8 mouse cellular contexts compared by ENCODE assay signal in genomic region chr3:87768844-87769243, GRCm38 (mm10). TPM values are rescaled to one million over a fixed set of nuclear protein-coding genes. Genes with fewer than 3 reads are reported as not detected.
DNase-seq lines count a peak whose midpoint lies in the region; ATAC-seq and TF ChIP-seq lines count a peak whose summit lies in the region.

No protein-coding gene starts in this region.

- H3K4me1 ChIP-seq in G1E (ENCODE audit: insufficient read depth, low read depth, low read length), result peaks cover 3% of the 10 kb centered on the region
- H3K4me1 ChIP-seq in hindbrain, embryonic 12.5 days, result peaks cover 36% of the 10 kb centered on the region

- H3K9ac ChIP-seq in hindbrain, embryonic 12.5 days, result peak overlapping the region; percentile 40; the same call in 1 of the 2 replicates

- intact Hi-C loops in left cerebral cortex, postnatal 14 days (cut with DNase I), result no loop called here

- H3K4me3 ChIP-seq in G1E (ENCODE audit: low read depth, low read length), result peak overlapping the region; percentile 40; the same call in 1 of the 2 replicates
- peak overlapping the region; percentile 37 for H3K4me3 ChIP-seq in hindbrain, embryonic 12.5 days

- WGBS in hindbrain, embryonic 12.5 days, result 3% methylated on average over 36 of the region's 37 CpGs

- no peak for ATAC-seq in G1E (ENCODE audit: extremely low read depth, insufficient number of reproducible peaks, low FRiP score, poor library complexity, severe bottlenecking)
- no peak for ATAC-seq in hindbrain, embryonic 12.5 days (ENCODE audit: low FRiP score)

- peak overlapping the region; percentile 48 for H3K4me2 ChIP-seq in hindbrain, embryonic 12.5 days (replicated peaks)

- peak; percentile 64; the same call in 1 of the 2 replicates for TF ChIP-seq CTCF in G1E (IDR thresholded peaks at IDR 0.05; ENCODE audit: low read depth, low read length)

- H3K27me3 ChIP-seq in G1E (ENCODE audit: insufficient read depth, low read length), result peaks cover 50% of the 10 kb centered on the region
- peaks cover 56% of the 10 kb centered on the region for H3K27me3 ChIP-seq in hindbrain, embryonic 12.5 days

- no peak overlapping the region for H3K27ac ChIP-seq in hindbrain, embryonic 12.5 days

- H3K9me3 ChIP-seq in G1E (replicated peaks), result no peaks in the 10 kb centered on the region
- H3K9me3 ChIP-seq in hindbrain, embryonic 12.5 days (replicated peaks), result no peaks in the 10 kb centered on the region

- DNase-seq in G1E (ENCODE audit: low spot score), result peak; percentile 37
- DNase-seq in adrenal gland, postnatal 4 days (ENCODE audit: low spot score in 2 of 2), result peak; percentile 63 to 76
- peak; percentile 83 for DNase-seq in forelimb bud, embryonic 11.5 days (ENCODE audit: low read depth, low spot score)
- DNase-seq in left cerebral cortex, postnatal 14 days (ENCODE audit: low spot score in 2 of 2), result peak; percentile 42 to 52
- peak; percentile 88 for DNase-seq in mesoderm, embryonic 11.5 days (ENCODE audit: low read depth, low spot score)
- peak; percentile 70 for DNase-seq in skeletal muscle tissue, adult 2 months (ENCODE audit: low read depth, low spot score)
- peak; percentile 77 for DNase-seq in yolk sac, embryonic 10.5 days (ENCODE audit: low spot score)

- H3K36me3 ChIP-seq in G1E (replicated peaks), result no peaks in the 10 kb centered on the region
- no peaks in the 10 kb centered on the region for H3K36me3 ChIP-seq in hindbrain, embryonic 12.5 days

RNA-seq across cellular contexts. Expression of gene Lrrc71, which starts 20.4 kb away (rescaled TPM):
- total RNA-seq in G1E (2014; fragmentation: Nextera tagmentation) (not detected in 2 replicates), G1E (2017) (0.23 and 0.33 TPM in 2 replicates)
- polyA plus RNA-seq in G1E (2012), result not detected in 2 replicates
- total RNA-seq in adrenal gland, postnatal 4 days (2021), result 1 to 10 TPM in 1 of 2 experiments, under 1 TPM in 1; 0.78 to 1.5 TPM
- 0.90 and 1.2 TPM in 2 replicates for polyA plus RNA-seq in hindbrain, embryonic 12.5 days (2016; fragmentation: Nextera tagmentation; extraction: Ambion mirVana)
- total RNA-seq in left cerebral cortex, postnatal 14 days (2021), result under 1 TPM; 0.21 to 0.55 TPM

RNA-seq across cellular contexts. Expression of gene Ntrk1, which starts 26.1 kb away (rescaled TPM):
- total RNA-seq in G1E (2014; fragmentation: Nextera tagmentation), result not detected in 2 replicates
- total RNA-seq in G1E (2017), result not detected in 2 replicates
- not detected in 2 replicates for polyA plus RNA-seq in G1E (2012)
- 10 to 100 TPM; 14.6 to 26.4 TPM for total RNA-seq in adrenal gland, postnatal 4 days (2021)
- 19.3 and 24.0 TPM in 2 replicates for polyA plus RNA-seq in hindbrain, embryonic 12.5 days (2016; fragmentation: Nextera tagmentation; extraction: Ambion mirVana)
- under 1 TPM in 1 of 2 experiments, not detected in 1; 0.61 TPM for total RNA-seq in left cerebral cortex, postnatal 14 days (2021)

RNA-seq across cellular contexts. Expression of gene Insrr, which starts 27.9 kb away (rescaled TPM):
- total RNA-seq in G1E (2014; fragmentation: Nextera tagmentation), result not detected in 2 replicates
- 0.05 and 0.06 TPM in 2 replicates for total RNA-seq in G1E (2017)
- not detected in 2 replicates for polyA plus RNA-seq in G1E (2012)
- total RNA-seq in adrenal gland, postnatal 4 days (2021), result 1 to 10 TPM; 2.1 to 5.8 TPM
- polyA plus RNA-seq in hindbrain, embryonic 12.5 days (2016; fragmentation: Nextera tagmentation; extraction: Ambion mirVana), result 1.2 and 1.7 TPM in 2 replicates
- total RNA-seq in left cerebral cortex, postnatal 14 days (2021), result under 1 TPM; 0.57 to 0.66 TPM

RNA-seq across cellular contexts. Expression of gene Pear1, which starts 55.3 kb away (rescaled TPM):
- total RNA-seq in G1E (2014; fragmentation: Nextera tagmentation), result not detected in 2 replicates
- total RNA-seq in G1E (2017), result under 0.01 and 0.05 TPM in 2 replicates
- polyA plus RNA-seq in G1E (2012), result not detected in 2 replicates
- total RNA-seq in adrenal gland, postnatal 4 days (2021), result 10 to 100 TPM; 40.3 to 42.5 TPM
- 13.1 and 13.2 TPM in 2 replicates for polyA plus RNA-seq in hindbrain, embryonic 12.5 days (2016; fragmentation: Nextera tagmentation; extraction: Ambion mirVana)
- total RNA-seq in left cerebral cortex, postnatal 14 days (2021), result 1 to 10 TPM; 7.3 to 9.1 TPM

Comparison
In these comparisons a context has a peak if more than half of its experiments do, and no peak if none do; other contexts are left out.
1. DNase-seq: peak in every context shown above with its lines; median percentile 88 in mesoderm, embryonic 11.5 days; 83 in forelimb bud, embryonic 11.5 days; 77 in yolk sac, embryonic 10.5 days; 70 in skeletal muscle tissue, adult 2 months; 70 in adrenal gland, postnatal 4 days; 47 in left cerebral cortex, postnatal 14 days; 37 in G1E.
2. RNA of gene Ntrk1, which starts 26.1 kb away (total RNA-seq): 14.6 to 26.4 TPM in adrenal gland, postnatal 4 days; 0.61 TPM in left cerebral cortex, postnatal 14 days and not detected in G1E; every median in the first group is over 4 times any median in the second.